Mouse (Mus musculus) cerebellum, adult 2 months (tissue): ENCODE results near the gene Ptpn14.

ENCODE experiments used
- CTCF ChIP-seq: fragments of 200-500 bp; IDR thresholded peaks from 2 replicates; pipeline ENCODE4 v1.5.1; 2011; ENCODE audit warnings: low read depth, mild to moderate bottlenecking, control low read depth, low read length, moderate library complexity, borderline replicate concordance; ENCODE audit not compliant: insufficient read depth
- POLR2A ChIP-seq: fragments of 200-500 bp; IDR thresholded peaks from 2 replicates; pipeline ENCODE4 v1.6.1; 2011; ENCODE audit warnings: low read length, control low read depth, borderline replicate concordance; ENCODE audit not compliant: insufficient read depth

DNA sequence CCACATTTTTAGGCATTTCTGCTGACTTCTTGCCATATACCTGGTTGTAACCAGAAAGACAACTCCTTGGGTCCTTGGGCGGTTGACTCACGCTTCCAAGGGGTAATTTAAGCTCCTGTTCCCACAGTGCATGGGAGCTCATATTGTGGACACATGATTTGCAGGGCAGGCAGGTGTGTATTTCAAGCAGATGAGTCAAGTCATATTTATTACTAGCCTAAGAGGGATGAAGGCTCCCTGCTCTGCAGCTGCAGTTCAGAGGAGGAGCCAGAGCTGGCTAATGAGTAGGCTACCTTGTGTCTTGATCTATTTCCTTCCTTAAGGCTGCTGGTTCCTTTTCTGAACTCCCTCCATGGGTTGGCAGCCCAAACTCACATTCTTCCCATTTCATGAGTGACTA is 83.7 kb downstream of the Ptpn14 start:
- TF ChIP-seq POLR2A (no peak), CTCF (no peak)
